Mouse (Mus musculus): Measurements from ENCODE around the gene Mindy1. TPM values are rescaled to one million over a fixed set of nuclear protein-coding genes. Genes with fewer than 3 reads are reported as not detected.

Gene Mindy1
- polyA plus RNA-seq, 1 experiment from 2014 or later = 54.6 TPM

DNA sequence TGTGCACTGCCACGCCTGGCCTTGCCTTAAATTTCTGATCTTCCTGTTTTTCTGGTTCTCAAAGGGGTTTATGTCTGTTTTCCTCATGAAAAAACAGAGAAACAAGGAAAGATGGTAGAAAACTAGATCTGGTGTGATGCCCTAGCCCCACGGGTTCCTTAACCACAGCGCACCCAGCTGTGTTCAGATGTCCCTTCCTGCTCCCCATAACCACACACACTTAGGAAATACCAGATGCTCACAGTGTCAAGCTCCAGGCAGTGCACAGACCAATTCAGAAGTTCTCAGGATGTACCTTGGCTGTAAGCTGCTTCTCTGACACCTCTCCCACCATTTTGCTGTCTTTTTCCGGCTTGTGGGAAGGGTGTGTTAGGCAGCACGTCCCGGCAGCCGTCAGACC, 13.2 kb downstream of the Mindy1 start:
- Histone ChIP-seq H3K36me3 (ENCODE audit: control insufficient read depth, insufficient read depth, low read length) (peaks cover 14% of the 10 kb centered on the region), H3K9me3 (replicated peaks; ENCODE audit: control insufficient read depth, low read length) (no peaks in the 10 kb centered on the region), H3K4me1 (ENCODE audit: control insufficient read depth, insufficient read depth, low read length) (no peaks in the 10 kb centered on the region), H3K27ac (ENCODE audit: low read length) (peak overlapping the region; percentile 12), H3K9ac (ENCODE audit: low read length) (no peak overlapping the region), H3K4me3 (replicated peaks; ENCODE audit: low read length) (no peak overlapping the region), H3K27me3 (ENCODE audit: control insufficient read depth, insufficient read depth, low read length) (no peaks in the 10 kb centered on the region), H3K4me2 (ENCODE audit: low read depth, low read length) (no peak overlapping the region)
- no peak for ATAC-seq (ENCODE audit: insufficient read depth, low FRiP score)
- 83% methylated on average over 7 of the region's 7 CpGs for WGBS

DNA sequence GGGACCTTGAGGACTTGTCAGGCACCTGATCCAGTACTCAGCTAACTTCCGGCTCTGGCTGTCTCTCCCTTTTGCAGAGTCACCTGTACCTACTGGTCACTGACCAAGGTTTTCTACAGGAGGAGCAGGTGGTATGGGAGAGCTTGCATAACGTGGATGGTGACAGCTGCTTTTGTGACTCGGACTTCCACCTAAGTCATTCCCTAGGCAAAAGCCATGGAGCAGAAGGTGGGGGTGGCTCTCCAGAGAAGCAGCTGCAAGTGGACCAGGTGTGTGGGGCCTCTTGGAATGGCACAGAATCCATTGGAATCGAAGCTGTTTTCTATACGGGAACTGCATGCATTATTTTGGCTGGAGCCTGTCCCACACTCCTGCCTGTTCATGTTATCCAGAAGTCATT, 13.6 kb downstream of the Mindy1 start:
- no peak for ATAC-seq (ENCODE audit: insufficient read depth, low FRiP score)
- Histone ChIP-seq H3K27me3 (ENCODE audit: control insufficient read depth, insufficient read depth, low read length) (no peaks in the 10 kb centered on the region), H3K4me2 (ENCODE audit: low read depth, low read length) (no peak overlapping the region), H3K4me1 (ENCODE audit: control insufficient read depth, insufficient read depth, low read length) (no peaks in the 10 kb centered on the region), H3K9me3 (replicated peaks; ENCODE audit: control insufficient read depth, low read length) (no peaks in the 10 kb centered on the region), H3K9ac (ENCODE audit: low read length) (no peak overlapping the region), H3K4me3 (replicated peaks; ENCODE audit: low read length) (no peak overlapping the region), H3K27ac (ENCODE audit: low read length) (peak overlapping the region; percentile 12), H3K36me3 (ENCODE audit: control insufficient read depth, insufficient read depth, low read length) (peaks cover 14% of the 10 kb centered on the region)
- WGBS = 81% methylated on average over 5 of the region's 5 CpGs

DNA sequence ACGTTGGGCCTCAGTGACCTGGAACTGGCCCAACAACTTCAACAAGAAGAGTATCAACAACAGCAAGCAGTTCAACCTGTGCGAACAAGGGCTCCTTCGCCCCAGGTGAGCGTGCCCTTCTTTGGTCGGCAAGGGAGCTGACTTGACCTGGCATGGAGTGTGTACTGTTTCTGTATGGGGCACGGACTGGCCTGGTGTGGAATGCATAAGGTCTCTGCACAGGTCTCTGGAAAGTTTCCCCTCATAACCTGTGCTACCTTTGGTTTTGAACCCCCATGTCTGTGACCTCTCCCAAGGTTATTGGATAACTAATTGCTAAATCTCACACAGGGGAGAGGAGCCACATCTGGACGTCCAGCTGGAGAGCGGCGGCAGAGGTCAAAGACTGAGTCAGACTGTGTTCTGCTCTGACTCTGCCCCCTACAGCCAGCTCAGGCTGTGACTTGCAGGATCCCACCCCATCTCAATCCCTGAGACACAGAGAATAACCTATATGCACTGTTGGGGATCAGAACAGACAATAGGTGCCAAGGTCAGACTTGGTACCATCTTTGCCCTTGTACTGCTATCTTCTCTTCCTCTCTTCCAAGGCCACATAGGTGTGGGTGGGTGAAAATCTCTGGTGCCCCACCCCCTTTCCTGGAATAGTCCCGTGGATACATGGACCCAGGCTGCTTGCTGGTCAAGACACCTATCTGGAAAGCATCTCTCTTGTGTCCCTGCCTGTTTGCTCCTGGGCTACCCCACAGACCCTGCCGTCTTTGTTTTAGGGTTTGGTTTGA, 14.4 kb downstream of the Mindy1 start:
- Histone ChIP-seq H3K4me3 (replicated peaks; ENCODE audit: low read length) (no peak overlapping the region), H3K27ac (ENCODE audit: low read length) (no peak overlapping the region), H3K36me3 (ENCODE audit: control insufficient read depth, insufficient read depth, low read length) (peaks cover 14% of the 10 kb centered on the region), H3K9me3 (replicated peaks; ENCODE audit: control insufficient read depth, low read length) (no peaks in the 10 kb centered on the region), H3K27me3 (ENCODE audit: control insufficient read depth, insufficient read depth, low read length) (no peaks in the 10 kb centered on the region), H3K4me1 (ENCODE audit: control insufficient read depth, insufficient read depth, low read length) (no peaks in the 10 kb centered on the region), H3K4me2 (ENCODE audit: low read depth, low read length) (no peak overlapping the region), H3K9ac (ENCODE audit: low read length) (no peak overlapping the region)
- 0 out of 2 replicates have a peak, but pooled peaks have one; percentile 9 for ATAC-seq (ENCODE audit: insufficient read depth, low FRiP score)
- WGBS = 66% methylated on average over 11 of the region's 11 CpGs

DNA sequence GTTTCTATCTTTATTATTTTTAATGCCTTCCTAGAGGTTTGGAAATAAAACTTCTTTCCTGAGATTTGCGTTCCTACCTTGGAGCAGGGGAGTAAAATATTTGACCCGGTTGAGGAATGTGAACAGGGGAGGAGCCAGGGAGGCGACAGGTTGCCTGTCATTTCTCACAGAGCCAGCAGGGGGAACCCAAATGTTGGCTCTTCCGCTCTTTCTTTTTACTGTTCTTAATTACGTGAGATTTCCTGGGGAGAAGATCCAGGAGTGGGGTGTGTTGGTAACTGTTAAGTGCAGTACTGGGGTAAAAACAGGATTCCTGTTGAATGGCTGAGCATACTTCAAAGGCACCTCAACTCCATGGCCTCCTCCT, 14.9 kb downstream of the Mindy1 start:
- no peaks in the 10 kb centered on the region for H3K27me3 ChIP-seq (ENCODE audit: control insufficient read depth, insufficient read depth, low read length)
- no peaks in the 10 kb centered on the region for H3K4me1 ChIP-seq (ENCODE audit: control insufficient read depth, insufficient read depth, low read length)
- H3K27ac ChIP-seq (ENCODE audit: low read length) = no peak overlapping the region
- ATAC-seq (ENCODE audit: insufficient read depth, low FRiP score) = no peak
- no peaks in the 10 kb centered on the region for H3K9me3 ChIP-seq (replicated peaks; ENCODE audit: control insufficient read depth, low read length)
- H3K36me3 ChIP-seq (ENCODE audit: control insufficient read depth, insufficient read depth, low read length) = peaks cover 14% of the 10 kb centered on the region
- no peak overlapping the region for H3K9ac ChIP-seq (ENCODE audit: low read length)
- 12% methylated on average over 5 of the region's 5 CpGs for WGBS
- H3K4me3 ChIP-seq (replicated peaks; ENCODE audit: low read length) = no peak overlapping the region
- H3K4me2 ChIP-seq (ENCODE audit: low read depth, low read length) = no peak overlapping the region

DNA sequence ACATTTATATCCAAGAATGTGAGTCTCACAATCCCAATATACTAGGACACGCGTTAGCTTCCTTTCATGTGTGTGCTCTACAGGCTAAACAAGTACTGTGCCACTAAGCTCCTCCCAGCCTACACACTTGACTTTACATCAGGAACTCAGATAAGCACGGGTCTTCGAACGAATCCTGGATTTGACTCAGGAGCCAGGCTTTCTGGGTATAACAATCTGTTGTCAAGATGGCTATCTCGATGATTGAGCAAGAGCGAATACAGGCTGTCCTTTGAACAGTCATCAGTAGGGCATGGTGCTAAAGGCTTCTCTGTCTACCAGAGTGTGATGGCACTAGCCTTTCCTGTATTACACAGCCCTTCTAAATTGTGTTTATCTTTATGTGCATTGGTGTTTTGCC, 16.9 kb downstream of the Mindy1 start:
- Histone ChIP-seq H3K27me3 (ENCODE audit: control insufficient read depth, insufficient read depth, low read length) (no peaks in the 10 kb centered on the region), H3K4me2 (ENCODE audit: low read depth, low read length) (no peak overlapping the region), H3K9me3 (replicated peaks; ENCODE audit: control insufficient read depth, low read length) (no peaks in the 10 kb centered on the region), H3K4me3 (replicated peaks; ENCODE audit: low read length) (no peak overlapping the region), H3K4me1 (ENCODE audit: control insufficient read depth, insufficient read depth, low read length) (no peaks in the 10 kb centered on the region), H3K27ac (ENCODE audit: low read length) (no peak overlapping the region), H3K9ac (ENCODE audit: low read length) (no peak overlapping the region), H3K36me3 (ENCODE audit: control insufficient read depth, insufficient read depth, low read length) (peaks cover 4% of the 10 kb centered on the region; the same call in 1 of the 2 replicates)
- ATAC-seq (ENCODE audit: insufficient read depth, low FRiP score) = no peak
- 76% methylated on average over 7 of the region's 7 CpGs for WGBS

DNA sequence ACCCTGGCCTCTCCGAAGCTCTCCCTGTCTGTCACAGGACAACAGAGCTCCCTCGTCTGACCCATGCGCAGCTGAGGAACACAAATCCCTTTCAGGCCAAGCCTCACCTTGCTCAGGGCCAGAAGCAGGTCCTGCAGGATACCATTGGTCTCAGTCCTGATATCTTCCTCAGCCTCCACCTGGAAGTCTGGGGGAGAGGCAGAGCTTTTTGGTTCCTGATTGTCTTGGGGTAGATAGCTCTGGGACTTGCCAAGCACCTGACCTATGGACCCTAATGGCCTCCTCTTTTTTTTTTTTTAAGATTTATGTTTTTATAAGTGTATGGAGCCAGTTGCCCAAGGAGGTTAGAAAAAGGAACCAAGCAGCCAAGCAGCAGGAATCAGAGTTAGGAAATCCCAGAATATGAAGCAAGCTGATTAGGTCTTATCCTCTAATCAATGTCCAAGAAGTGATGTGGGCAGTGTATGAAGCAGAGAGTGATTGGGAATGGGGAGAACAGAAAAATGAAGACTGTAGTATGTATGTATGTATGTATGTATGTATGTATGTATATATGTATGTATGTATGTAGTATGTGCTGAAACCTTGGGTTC, 20.2 kb downstream of the Mindy1 start:
- H3K4me2 ChIP-seq (ENCODE audit: low read depth, low read length) = no peak overlapping the region
- H3K36me3 ChIP-seq (ENCODE audit: control insufficient read depth, insufficient read depth, low read length) = no peaks in the 10 kb centered on the region
- H3K9ac ChIP-seq (ENCODE audit: low read length) = no peak overlapping the region
- ATAC-seq (ENCODE audit: insufficient read depth, low FRiP score) = no peak
- H3K27me3 ChIP-seq (ENCODE audit: control insufficient read depth, insufficient read depth, low read length) = no peaks in the 10 kb centered on the region
- no peaks in the 10 kb centered on the region for H3K4me1 ChIP-seq (ENCODE audit: control insufficient read depth, insufficient read depth, low read length)
- no peak overlapping the region for H3K27ac ChIP-seq (ENCODE audit: low read length)
- H3K4me3 ChIP-seq (replicated peaks; ENCODE audit: low read length) = no peak overlapping the region
- WGBS = 77% methylated on average over 3 of the region's 3 CpGs
- no peaks in the 10 kb centered on the region for H3K9me3 ChIP-seq (replicated peaks; ENCODE audit: control insufficient read depth, low read length)

DNA sequence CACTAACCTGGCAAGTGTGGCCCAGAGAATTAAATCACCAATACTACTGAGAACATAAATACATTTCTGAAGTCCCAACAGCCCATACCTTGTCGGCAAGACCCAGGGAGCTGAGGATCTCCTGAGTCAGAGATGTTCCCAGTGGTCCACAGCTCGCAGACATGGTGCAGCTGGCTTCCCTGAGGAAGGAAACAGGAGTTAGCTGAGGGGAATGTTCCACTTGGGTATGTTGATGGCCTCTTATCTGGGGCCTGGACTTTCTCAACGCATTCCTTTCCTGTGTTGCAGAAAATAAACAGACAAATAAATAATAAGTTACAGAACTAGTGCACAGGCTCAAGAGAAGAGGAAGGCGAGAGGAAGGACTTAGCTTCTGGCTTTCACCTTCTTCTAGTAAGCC, 25.1 kb downstream of the Mindy1 start:
- H3K4me3 ChIP-seq (replicated peaks; ENCODE audit: low read length) = no peak overlapping the region
- H3K9me3 ChIP-seq (replicated peaks; ENCODE audit: control insufficient read depth, low read length) = no peaks in the 10 kb centered on the region
- H3K4me1 ChIP-seq (ENCODE audit: control insufficient read depth, insufficient read depth, low read length) = peaks cover 6% of the 10 kb centered on the region
- no peak overlapping the region for H3K9ac ChIP-seq (ENCODE audit: low read length)
- H3K27me3 ChIP-seq (ENCODE audit: control insufficient read depth, insufficient read depth, low read length) = no peaks in the 10 kb centered on the region
- no peak overlapping the region for H3K27ac ChIP-seq (ENCODE audit: low read length)
- H3K4me2 ChIP-seq (ENCODE audit: low read depth, low read length) = no peak overlapping the region
- 66% methylated on average over 4 of the region's 4 CpGs for WGBS
- H3K36me3 ChIP-seq (ENCODE audit: control insufficient read depth, insufficient read depth, low read length) = no peaks in the 10 kb centered on the region
- no peak for ATAC-seq (ENCODE audit: insufficient read depth, low FRiP score)

DNA sequence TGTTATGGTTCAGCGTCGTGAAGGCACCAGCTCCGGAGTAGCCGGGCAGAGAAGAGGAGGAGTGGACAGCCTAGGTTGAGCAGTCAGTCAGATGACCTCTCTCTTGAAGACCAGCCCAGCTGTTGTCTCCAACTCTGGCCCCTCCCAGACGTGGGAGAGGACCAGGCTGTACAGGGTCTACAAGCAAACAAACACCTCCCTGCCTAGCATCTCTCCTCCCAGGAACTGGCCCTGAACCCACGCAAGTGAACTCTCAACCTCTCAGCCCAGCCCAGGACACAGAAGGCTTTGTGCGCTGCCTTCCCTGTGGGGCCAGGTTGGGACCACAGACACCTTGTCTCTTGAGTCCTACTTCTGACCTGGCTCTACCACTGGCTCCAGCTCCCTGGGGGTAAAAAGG, 26.0 kb downstream of the Mindy1 start, which contains the start of gene Anxa9:
Anxa9 (minus strand) TSS at position 77 of the 400 bp plus-strand sequence.
- ATAC-seq (ENCODE audit: insufficient read depth, low FRiP score) = peak; percentile 64
- H3K9ac ChIP-seq (ENCODE audit: low read length) = no peak within 1 kb of the TSS
- H3K4me3 ChIP-seq (replicated peaks; ENCODE audit: low read length) = no peak within 1 kb of the TSS
- H3K9me3 ChIP-seq (replicated peaks; ENCODE audit: control insufficient read depth, low read length) = no peaks in the 10 kb centered on the region
- no peaks in the 10 kb centered on the region for H3K27me3 ChIP-seq (ENCODE audit: control insufficient read depth, insufficient read depth, low read length)
- 47% methylated on average over 7 of the region's 7 CpGs for WGBS
- no peaks in the 10 kb centered on the region for H3K36me3 ChIP-seq (ENCODE audit: control insufficient read depth, insufficient read depth, low read length)
- peaks cover 6% of the 10 kb centered on the region for H3K4me1 ChIP-seq (ENCODE audit: control insufficient read depth, insufficient read depth, low read length)
- H3K4me2 ChIP-seq (ENCODE audit: low read depth, low read length) = no peak within 1 kb of the TSS
- H3K27ac ChIP-seq (ENCODE audit: low read length) = peak within 1 kb of the TSS; percentile 43; the same call in 1 of the 2 replicates

DNA sequence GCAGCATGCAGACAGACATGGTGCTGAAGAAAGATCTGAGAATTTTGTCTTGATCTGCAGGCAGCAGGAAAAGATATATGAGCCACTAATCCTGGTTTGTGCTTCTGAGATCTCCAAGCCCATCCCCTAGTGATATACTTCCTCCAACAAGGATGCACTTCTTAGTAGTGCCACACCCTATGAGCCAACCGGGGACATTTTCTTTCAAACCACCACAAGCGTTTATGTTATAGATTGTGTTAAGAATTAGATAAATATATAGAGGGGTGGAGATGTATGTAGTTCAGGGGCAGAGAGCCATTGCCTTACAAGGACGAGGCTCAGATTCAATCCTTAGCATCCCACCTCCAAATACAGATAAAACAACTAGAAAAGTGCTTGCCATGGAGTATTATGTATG, 29.4 kb downstream of the Mindy1 start:
- WGBS = 54% methylated on average over 3 of the region's 3 CpGs
- no peak overlapping the region for H3K4me2 ChIP-seq (ENCODE audit: low read depth, low read length)
- no peak overlapping the region for H3K4me3 ChIP-seq (replicated peaks; ENCODE audit: low read length)
- no peak for ATAC-seq (ENCODE audit: insufficient read depth, low FRiP score)
- H3K27me3 ChIP-seq (ENCODE audit: control insufficient read depth, insufficient read depth, low read length) = no peaks in the 10 kb centered on the region
- no peak overlapping the region for H3K9ac ChIP-seq (ENCODE audit: low read length)
- peaks cover 9% of the 10 kb centered on the region for H3K4me1 ChIP-seq (ENCODE audit: control insufficient read depth, insufficient read depth, low read length)
- H3K27ac ChIP-seq (ENCODE audit: low read length) = no peak overlapping the region
- H3K36me3 ChIP-seq (ENCODE audit: control insufficient read depth, insufficient read depth, low read length) = no peaks in the 10 kb centered on the region
- no peaks in the 10 kb centered on the region for H3K9me3 ChIP-seq (replicated peaks; ENCODE audit: control insufficient read depth, low read length)

Data from stomach, embryonic 16.5 days (tissue).